Mouse (Mus musculus) kidney, embryonic 14.5 days (tissue): ENCODE data around the gene Fgf14. TPM values are rescaled to one million over a fixed set of nuclear protein-coding genes. Genes with fewer than 3 reads are reported as not detected.
"Not testable (repeated sequence)": the region's sequence is repeated elsewhere in the genome, so short reads cannot be mapped to it uniquely, and the experiment has no call there.

ENCODE experiments used
- ATAC-seq: fragments of 200-750 bp; cut with Nextera tagmentation; 2 replicates; pipeline ENCODE4 v1.8.0; 2017; ENCODE audit warnings: moderate number of reproducible peaks, mild to moderate bottlenecking, moderate TSS enrichment, moderate library complexity; ENCODE audit not compliant: low FRiP score, low TSS enrichment
- H3K27ac ChIP-seq: fragments of 300-500 bp; sonication (generic); 2 replicates; pipeline ENCODE4 v1.5.1; 2014; ENCODE audit warnings: low read depth, mild to moderate bottlenecking, low read length, moderate library complexity, mixed read lengths
- H3K27me3 ChIP-seq: fragments of 300-500 bp; sonication (generic); 2 replicates; pipeline ENCODE4 v1.6.1; 2014; ENCODE audit warnings: mild to moderate bottlenecking, low read length; ENCODE audit not compliant: control insufficient read depth, insufficient read depth
- H3K36me3 ChIP-seq: fragments of 300-500 bp; sonication (generic); 2 replicates; pipeline ENCODE4 v1.6.1; 2014; ENCODE audit warnings: low read length, mixed read lengths; ENCODE audit not compliant: control insufficient read depth, insufficient read depth
- H3K4me1 ChIP-seq: fragments of 300-500 bp; sonication (generic); 2 replicates; pipeline ENCODE4 v1.6.1; 2014; ENCODE audit warnings: low read length, mixed read lengths; ENCODE audit not compliant: control insufficient read depth, insufficient read depth
- H3K4me2 ChIP-seq: fragments of 300-500 bp; sonication (generic); replicated peaks from 2 replicates; pipeline ENCODE4 v1.6.1; 2014; ENCODE audit warnings: low read depth, mild to moderate bottlenecking, low read length
- H3K4me3 ChIP-seq: fragments of 300-500 bp; sonication (generic); 2 replicates; pipeline ENCODE4 v1.5.1; 2014; ENCODE audit warnings: mild to moderate bottlenecking, low read length
- H3K9ac ChIP-seq: fragments of 300-500 bp; sonication (generic); 2 replicates; pipeline ENCODE4 v1.6.1; 2014; ENCODE audit warnings: low read depth, mild to moderate bottlenecking, low read length, moderate library complexity
- H3K9me3 ChIP-seq: fragments of 300-500 bp; sonication (generic); 2 replicates; pipeline ENCODE4 v1.6.1; 2016; ENCODE audit warnings: low read length; ENCODE audit not compliant: control insufficient read depth
- WGBS: fragments of 180-500 bp; shearing (Covaris S2); extraction: QIAGEN DNeasy Blood & Tissue Kit; methylation state at CpG from one replicate; pipeline ENCODE4 v1.1.7; 2014; 5-methylcytosine and 5-hydroxymethylcytosine counted together
- polyA plus RNA-seq: library from polyadenylated mRNA; unstranded; fragments of >200 nt; fragmentation: Nextera tagmentation; extraction: Ambion mirVana; gene quantifications from 2 replicates; pipeline ENCODE4 v1.2.1, GENCODE M21; 2014

Fgf14 gene
- polyA plus RNA-seq, 1 experiment from 2014 or later: 0.12 TPM

- H3K27ac ChIP-seq, H3K4me3 ChIP-seq, H3K36me3 ChIP-seq, H3K9ac ChIP-seq, H3K27me3 ChIP-seq, H3K4me2 ChIP-seq, H3K9me3 ChIP-seq, H3K4me1 ChIP-seq, ATAC-seq: not testable (repeated sequence)
- 32% methylated on average over 3 of the region's 3 CpGs for WGBS
Measured at GRCm38 (mm10) chr14:124439298-124439697, 237.6 kb downstream of the Fgf14 start.

GRCm38 (mm10) chr14:124411890-124412289, 265.0 kb downstream of the Fgf14 start:
- no peak overlapping the region for H3K9ac ChIP-seq
- WGBS: 76% methylated on average over 2 of the region's 2 CpGs
- no peak for ATAC-seq
- no peak overlapping the region for H3K27ac ChIP-seq
- H3K36me3 ChIP-seq: no peaks in the 10 kb centered on the region
- no peaks in the 10 kb centered on the region for H3K4me1 ChIP-seq
- no peak overlapping the region for H3K4me3 ChIP-seq
- H3K27me3 ChIP-seq: no peaks in the 10 kb centered on the region
- no peak overlapping the region for H3K4me2 ChIP-seq
- H3K9me3 ChIP-seq: no peaks in the 10 kb centered on the region

- 0% methylated on average over 1 of the region's 1 CpGs for WGBS
- Histone ChIP-seq H3K9me3 (no peaks in the 10 kb centered on the region), H3K4me3 (no peak overlapping the region), H3K4me1 (no peaks in the 10 kb centered on the region), H3K27me3 (no peaks in the 10 kb centered on the region), H3K4me2 (no peak overlapping the region), H3K27ac (no peak overlapping the region), H3K36me3 (no peaks in the 10 kb centered on the region), H3K9ac (no peak overlapping the region)
- ATAC-seq: no peak
Measured at GRCm38 (mm10) chr14:124410945-124411344, 266.0 kb downstream of the Fgf14 start.

GRCm38 (mm10) chr14:124328391-124328790, 348.5 kb downstream of the Fgf14 start:
- Histone ChIP-seq H3K9ac (no peak overlapping the region), H3K4me2 (no peak overlapping the region), H3K4me1 (no peaks in the 10 kb centered on the region), H3K27me3 (no peaks in the 10 kb centered on the region), H3K9me3 (no peaks in the 10 kb centered on the region), H3K27ac (no peak overlapping the region), H3K4me3 (no peak overlapping the region), H3K36me3 (no peaks in the 10 kb centered on the region)
- no peak for ATAC-seq

- H3K4me3 ChIP-seq: no peak overlapping the region
- ATAC-seq: no peak
- H3K4me1 ChIP-seq: no peaks in the 10 kb centered on the region
- no peaks in the 10 kb centered on the region for H3K36me3 ChIP-seq
- no peak overlapping the region for H3K4me2 ChIP-seq
- 63% methylated on average over 1 of the region's 1 CpGs for WGBS
- no peak overlapping the region for H3K9ac ChIP-seq
- H3K9me3 ChIP-seq: no peaks in the 10 kb centered on the region
- no peaks in the 10 kb centered on the region for H3K27me3 ChIP-seq
- no peak overlapping the region for H3K27ac ChIP-seq
Measured at GRCm38 (mm10) chr14:124319017-124319718, 357.8 kb downstream of the Fgf14 start.

- Histone ChIP-seq H3K27me3 (no peaks in the 10 kb centered on the region), H3K9me3 (no peaks in the 10 kb centered on the region), H3K4me2 (no peak overlapping the region), H3K36me3 (no peaks in the 10 kb centered on the region), H3K4me1 (no peaks in the 10 kb centered on the region), H3K9ac (no peak overlapping the region), H3K27ac (no peak overlapping the region), H3K4me3 (no peak overlapping the region)
- no peak for ATAC-seq
- 85% methylated on average over 2 of the region's 2 CpGs for WGBS
Measured at GRCm38 (mm10) chr14:124315513-124315912, 361.4 kb downstream of the Fgf14 start.

- H3K4me2 ChIP-seq: no peak overlapping the region
- no peak overlapping the region for H3K9ac ChIP-seq
- ATAC-seq: no peak
- H3K36me3 ChIP-seq: no peaks in the 10 kb centered on the region
- H3K4me1 ChIP-seq: no peaks in the 10 kb centered on the region
- H3K4me3 ChIP-seq: no peak overlapping the region
- no peaks in the 10 kb centered on the region for H3K27me3 ChIP-seq
- no peaks in the 10 kb centered on the region for H3K9me3 ChIP-seq
- no peak overlapping the region for H3K27ac ChIP-seq
Measured at GRCm38 (mm10) chr14:124287027-124287426, 389.9 kb downstream of the Fgf14 start.

GRCm38 (mm10) chr14:124278384-124278944, 398.5 kb downstream of the Fgf14 start:
- no peak for ATAC-seq

GRCm38 (mm10) chr14:124266977-124267376, 409.9 kb downstream of the Fgf14 start:
- Histone ChIP-seq H3K4me1 (no peaks in the 10 kb centered on the region), H3K4me3 (no peak overlapping the region), H3K4me2 (no peak overlapping the region), H3K9me3 (no peaks in the 10 kb centered on the region), H3K27ac (no peak overlapping the region), H3K27me3 (no peaks in the 10 kb centered on the region), H3K9ac (no peak overlapping the region), H3K36me3 (no peaks in the 10 kb centered on the region)
- ATAC-seq: no peak

More at GRCm38 (mm10) chr14:124278384-124278944, 398.5 kb downstream of the Fgf14 start:
- Histone ChIP-seq H3K4me3 (no peak overlapping the region), H3K9me3 (no peaks in the 10 kb centered on the region), H3K9ac (no peak overlapping the region), H3K27ac (no peak overlapping the region), H3K27me3 (no peaks in the 10 kb centered on the region), H3K4me1 (no peaks in the 10 kb centered on the region), H3K4me2 (no peak overlapping the region), H3K36me3 (no peaks in the 10 kb centered on the region)
